Mouse (Mus musculus) testis, postnatal 10 days (tissue): Measurements from ENCODE around the gene Tnfrsf17.
"Not testable (repeated sequence)": the region's sequence is repeated elsewhere in the genome, so short reads cannot be mapped to it uniquely, and the experiment has no call there.

Source experiments
- DNase-seq: peaks from one replicate; pipeline ENCODE4 v3.0.0; 2021; ENCODE audit warnings: low spot score

The Tnfrsf17 gene

GRCm38 (mm10) chr16:11343292-11343815, 29.7 kb downstream of the Tnfrsf17 start:
- DNase-seq = no peak

GRCm38 (mm10) chr16:11351903-11352302, 38.3 kb downstream of the Tnfrsf17 start:
- DNase-seq = no peak

- DNase-seq = no peak
Observed at GRCm38 (mm10) chr16:11359173-11359572, 45.6 kb downstream of the Tnfrsf17 start.

- no peak for DNase-seq
Observed at GRCm38 (mm10) chr16:11359919-11360318, 46.3 kb downstream of the Tnfrsf17 start.

GRCm38 (mm10) chr16:11360576-11360975, 47.0 kb downstream of the Tnfrsf17 start:
- not testable (repeated sequence) for DNase-seq

- DNase-seq = no peak
Observed at GRCm38 (mm10) chr16:11365626-11366025, 52.0 kb downstream of the Tnfrsf17 start.

- no peak for DNase-seq
Observed at GRCm38 (mm10) chr16:11366851-11367250, 53.2 kb downstream of the Tnfrsf17 start.

GRCm38 (mm10) chr16:11368412-11368811, 54.8 kb downstream of the Tnfrsf17 start:
- no peak for DNase-seq

GRCm38 (mm10) chr16:11369162-11369561, 55.5 kb downstream of the Tnfrsf17 start:
- no peak for DNase-seq

- no peak for DNase-seq
Observed at GRCm38 (mm10) chr16:11369642-11370041, 56.0 kb downstream of the Tnfrsf17 start.
